In the genomic region with DNA sequence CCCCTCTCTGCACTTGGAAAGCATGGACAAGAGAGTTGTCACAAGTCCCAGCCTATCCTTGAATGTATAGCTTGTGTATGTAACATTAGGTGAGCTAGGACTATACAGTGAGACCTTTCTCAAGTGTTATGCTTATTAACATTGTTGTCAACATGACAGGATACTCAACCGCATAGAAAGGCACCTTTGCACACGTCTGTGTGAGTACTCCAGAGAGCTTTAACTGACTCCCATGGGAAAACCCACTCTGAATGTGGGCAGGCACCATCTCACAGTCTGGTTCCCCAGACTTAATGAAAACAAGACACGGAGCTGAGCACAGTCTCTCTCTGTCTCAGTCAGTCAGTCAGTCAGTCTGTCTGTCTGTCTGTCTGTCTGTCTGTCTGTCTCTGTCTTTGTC, we compare ENCODE assay signal across 24 mouse cellular contexts.
A peak's percentile ranks its signal among the peaks of the same experiment; 100 is the strongest.
DNase-seq lines count a peak whose midpoint lies in the region; ATAC-seq and TF ChIP-seq lines count a peak whose summit lies in the region.
"Had no signal": no experiment of that assay in that cellular context is flagged by ENCODE, and none has a peak within 500 bp of the region (broad histone marks: within the 10 kb centered on the region; RNA-seq: fewer than 3 reads in every experiment).

No protein-coding gene starts in this region.

- H3K4me1 ChIP-seq in embryonic facial prominence, embryonic 14.5 days (ENCODE audit: control insufficient read depth, insufficient read depth, low read length) = no peaks in the 10 kb centered on the region
- peaks cover 11% of the 10 kb centered on the region for H3K4me1 ChIP-seq in embryonic facial prominence, embryonic 10.5 days
- H3K4me1 ChIP-seq in hindbrain, embryonic 14.5 days (replicated peaks; ENCODE audit: control insufficient read depth, insufficient read depth, low read length) = no peaks in the 10 kb centered on the region
- H3K4me1 ChIP-seq in hindbrain, postnatal 0 days (ENCODE audit: insufficient read depth, low read length) = no peaks in the 10 kb centered on the region
- H3K4me1 ChIP-seq in midbrain, embryonic 11.5 days (ENCODE audit: control insufficient read depth, insufficient read depth, low read length) = peaks cover 3% of the 10 kb centered on the region; the same call in 1 of the 2 replicates
- no peaks in the 10 kb centered on the region for H3K4me1 ChIP-seq in midbrain, embryonic 14.5 days (ENCODE audit: control insufficient read depth, insufficient read depth, low read length)
- H3K4me1 ChIP-seq: heart, embryonic 12.5 days had no signal

- no peak overlapping the region for H3K9ac ChIP-seq in embryonic facial prominence, embryonic 14.5 days (ENCODE audit: low read depth, low read length)
- H3K9ac ChIP-seq in hindbrain, embryonic 14.5 days = no peak overlapping the region
- no peak overlapping the region for H3K9ac ChIP-seq in hindbrain, postnatal 0 days (replicated peaks; ENCODE audit: low read length)
- no peak overlapping the region for H3K9ac ChIP-seq in midbrain, embryonic 11.5 days (ENCODE audit: low read length)
- H3K9ac ChIP-seq in midbrain, embryonic 14.5 days (replicated peaks; ENCODE audit: low read length) = no peak overlapping the region
- H3K9ac ChIP-seq: embryonic facial prominence, embryonic 12.5 days; forebrain, embryonic 12.5 days; forebrain, embryonic 15.5 days; heart, embryonic 12.5 days; heart, embryonic 15.5 days had no signal

- H3K36me3 ChIP-seq in embryonic facial prominence, embryonic 14.5 days (ENCODE audit: control insufficient read depth, insufficient read depth, low read length) = no peaks in the 10 kb centered on the region
- no peaks in the 10 kb centered on the region for H3K36me3 ChIP-seq in embryonic facial prominence, embryonic 10.5 days (replicated peaks)
- no peaks in the 10 kb centered on the region for H3K36me3 ChIP-seq in hindbrain, embryonic 14.5 days (replicated peaks; ENCODE audit: control insufficient read depth, insufficient read depth)
- H3K36me3 ChIP-seq in hindbrain, postnatal 0 days (ENCODE audit: insufficient read depth, low read length) = no peaks in the 10 kb centered on the region
- no peaks in the 10 kb centered on the region for H3K36me3 ChIP-seq in midbrain, embryonic 11.5 days (ENCODE audit: control insufficient read depth, insufficient read depth, low read length)
- no peaks in the 10 kb centered on the region for H3K36me3 ChIP-seq in midbrain, embryonic 14.5 days (ENCODE audit: control insufficient read depth, insufficient read depth, low read length)
- H3K36me3 ChIP-seq: embryonic facial prominence, embryonic 12.5 days; forebrain, embryonic 12.5 days; forebrain, embryonic 15.5 days; G1E; heart, embryonic 12.5 days; heart, embryonic 15.5 days had no signal

- H3K27ac ChIP-seq in embryonic facial prominence, embryonic 14.5 days (replicated peaks; ENCODE audit: low read depth, low read length) = no peak overlapping the region
- no peak overlapping the region for H3K27ac ChIP-seq in embryonic facial prominence, embryonic 10.5 days (replicated peaks)
- H3K27ac ChIP-seq in hindbrain, embryonic 14.5 days = no peak overlapping the region
- H3K27ac ChIP-seq in hindbrain, postnatal 0 days = no peak overlapping the region
- no peak overlapping the region for H3K27ac ChIP-seq in midbrain, embryonic 11.5 days (ENCODE audit: low read depth, low read length)
- H3K27ac ChIP-seq in midbrain, embryonic 14.5 days (replicated peaks; ENCODE audit: low read depth, low read length) = no peak overlapping the region
- H3K27ac ChIP-seq: embryonic facial prominence, embryonic 12.5 days; forebrain, embryonic 12.5 days; forebrain, embryonic 15.5 days; heart, embryonic 15.5 days had no signal

- H3K9me3 ChIP-seq in embryonic facial prominence, embryonic 14.5 days (ENCODE audit: control insufficient read depth, low read length) = no peaks in the 10 kb centered on the region
- no peaks in the 10 kb centered on the region for H3K9me3 ChIP-seq in embryonic facial prominence, embryonic 10.5 days
- no peaks in the 10 kb centered on the region for H3K9me3 ChIP-seq in hindbrain, embryonic 14.5 days (ENCODE audit: control insufficient read depth, low read length)
- no peaks in the 10 kb centered on the region for H3K9me3 ChIP-seq in hindbrain, postnatal 0 days (ENCODE audit: low read length)
- H3K9me3 ChIP-seq in midbrain, embryonic 11.5 days (ENCODE audit: control insufficient read depth, low read length) = no peaks in the 10 kb centered on the region
- no peaks in the 10 kb centered on the region for H3K9me3 ChIP-seq in midbrain, embryonic 14.5 days (ENCODE audit: control insufficient read depth, low read length)
- H3K9me3 ChIP-seq: embryonic facial prominence, embryonic 12.5 days; forebrain, embryonic 12.5 days; forebrain, embryonic 15.5 days; G1E; heart, embryonic 12.5 days; heart, embryonic 15.5 days had no signal

- no peak for TF ChIP-seq CTCF in hindbrain, postnatal 0 days (IDR thresholded peaks at IDR 0.05; ENCODE audit: low read depth)

- ATAC-seq in embryonic facial prominence, embryonic 14.5 days (ENCODE audit: low read depth) = peak; percentile 60; the same call in 1 of the 2 replicates
- ATAC-seq in hindbrain, embryonic 14.5 days (ENCODE audit: low FRiP score) = 0 out of 2 replicates have a peak, but pooled peaks have one; percentile 21
- ATAC-seq in hindbrain, postnatal 0 days = no peak
- no peak for ATAC-seq in midbrain, embryonic 11.5 days (ENCODE audit: low FRiP score)
- ATAC-seq in midbrain, embryonic 14.5 days (ENCODE audit: low FRiP score, low TSS enrichment) = no peak
- ATAC-seq: forebrain, embryonic 15.5 days; intestine, postnatal 0 days; Patski had no signal

- peak; percentile 25 for DNase-seq in embryonic facial prominence, embryonic 14.5 days (ENCODE audit: low spot score)
- no peak for DNase-seq in embryonic facial prominence, embryonic 10.5 days (ENCODE audit: low spot score)
- no peak for DNase-seq in hindbrain, embryonic 14.5 days (ENCODE audit: low spot score)
- no peak for DNase-seq in hindbrain, postnatal 0 days (ENCODE audit: low spot score)
- DNase-seq in midbrain, embryonic 11.5 days (ENCODE audit: low spot score, missing footprints) = peak; percentile 77
- DNase-seq in midbrain, embryonic 14.5 days = no peak
- DNase-seq: adrenal gland, postnatal 10 days; adrenal gland, postnatal 36 days; cerebellum, adult 18-20 months; cerebellum, adult 9-10 months; cerebellum, postnatal 14 days; gastrocnemius, postnatal 25 days; heart, adult 18-20 months; heart, postnatal 10 days; heart, postnatal 36 days had no signal

- H3K4me3 ChIP-seq in embryonic facial prominence, embryonic 14.5 days (ENCODE audit: low read depth, low read length) = no peak overlapping the region
- no peak overlapping the region for H3K4me3 ChIP-seq in embryonic facial prominence, embryonic 10.5 days
- H3K4me3 ChIP-seq in hindbrain, embryonic 14.5 days (replicated peaks; ENCODE audit: low read length) = no peak overlapping the region
- H3K4me3 ChIP-seq in hindbrain, postnatal 0 days (ENCODE audit: low read length) = no peak overlapping the region
- H3K4me3 ChIP-seq in midbrain, embryonic 11.5 days (ENCODE audit: low read depth, low read length) = no peak overlapping the region
- no peak overlapping the region for H3K4me3 ChIP-seq in midbrain, embryonic 14.5 days (replicated peaks; ENCODE audit: low read depth, low read length)
- H3K4me3 ChIP-seq: embryonic facial prominence, embryonic 12.5 days; erythroblast, embryonic 14.5 days; forebrain, embryonic 12.5 days; forebrain, embryonic 15.5 days; heart, embryonic 12.5 days; heart, embryonic 15.5 days had no signal

- WGBS in embryonic facial prominence, embryonic 14.5 days = 61% methylated on average over 3 of the region's 3 CpGs
- WGBS in embryonic facial prominence, embryonic 10.5 days = 63% methylated on average over 3 of the region's 3 CpGs
- WGBS in hindbrain, embryonic 14.5 days = 56% methylated on average over 3 of the region's 3 CpGs
- WGBS in hindbrain, postnatal 0 days = 61% methylated on average over 3 of the region's 3 CpGs
- WGBS in midbrain, embryonic 11.5 days = 63% methylated on average over 3 of the region's 3 CpGs
- WGBS in midbrain, embryonic 14.5 days = 76% methylated on average over 3 of the region's 3 CpGs

- H3K27me3 ChIP-seq in embryonic facial prominence, embryonic 14.5 days (replicated peaks; ENCODE audit: control insufficient read depth, insufficient read depth, low read length) = no peaks in the 10 kb centered on the region
- H3K27me3 ChIP-seq in embryonic facial prominence, embryonic 10.5 days (replicated peaks; ENCODE audit: low read depth, poor library complexity, severe bottlenecking) = no peaks in the 10 kb centered on the region
- H3K27me3 ChIP-seq in hindbrain, embryonic 14.5 days (ENCODE audit: control insufficient read depth, insufficient read depth, low read length) = no peaks in the 10 kb centered on the region
- H3K27me3 ChIP-seq in hindbrain, postnatal 0 days (ENCODE audit: insufficient read depth, low read length) = no peaks in the 10 kb centered on the region
- H3K27me3 ChIP-seq in midbrain, embryonic 11.5 days (ENCODE audit: control insufficient read depth, insufficient read depth, low read length) = no peaks in the 10 kb centered on the region
- no peaks in the 10 kb centered on the region for H3K27me3 ChIP-seq in midbrain, embryonic 14.5 days (ENCODE audit: control insufficient read depth, insufficient read depth, low read length)
- H3K27me3 ChIP-seq: embryonic facial prominence, embryonic 12.5 days; forebrain, embryonic 12.5 days; forebrain, embryonic 15.5 days; heart, embryonic 12.5 days; heart, embryonic 15.5 days; Patski had no signal

- H3K4me2 ChIP-seq in embryonic facial prominence, embryonic 14.5 days (ENCODE audit: low read depth, low read length) = no peak overlapping the region
- no peak overlapping the region for H3K4me2 ChIP-seq in hindbrain, embryonic 14.5 days (replicated peaks)
- no peak overlapping the region for H3K4me2 ChIP-seq in hindbrain, postnatal 0 days (ENCODE audit: low read depth, low read length)
- no peak overlapping the region for H3K4me2 ChIP-seq in midbrain, embryonic 11.5 days
- H3K4me2 ChIP-seq in midbrain, embryonic 14.5 days (ENCODE audit: low read length) = no peak overlapping the region
- H3K4me2 ChIP-seq: embryonic facial prominence, embryonic 12.5 days; forebrain, embryonic 12.5 days; forebrain, embryonic 15.5 days; heart, embryonic 12.5 days; heart, embryonic 15.5 days had no signal

Comparison
In these comparisons a context has a peak if more than half of its experiments do, and no peak if none do; other contexts are left out.
1. ATAC-seq: peak in embryonic facial prominence, embryonic 14.5 days (single experiment) and hindbrain, embryonic 14.5 days (single experiment); none in hindbrain, postnatal 0 days (single experiment), midbrain, embryonic 11.5 days (single experiment) and midbrain, embryonic 14.5 days (single experiment).
2. DNase-seq: peak in embryonic facial prominence, embryonic 14.5 days (single experiment) and midbrain, embryonic 11.5 days (single experiment); none in embryonic facial prominence, embryonic 10.5 days (single experiment), hindbrain, embryonic 14.5 days (single experiment), hindbrain, postnatal 0 days (single experiment) and midbrain, embryonic 14.5 days (single experiment).